Mouse (Mus musculus) kidney, embryonic 16.5 days (tissue): ENCODE data around the gene Fam229a. TPM values are rescaled to one million over a fixed set of nuclear protein-coding genes. Genes with fewer than 3 reads are reported as not detected.
A peak's percentile ranks its signal among the peaks of the same experiment; 100 is the strongest.
"Not testable (repeated sequence)": the region's sequence is repeated elsewhere in the genome, so short reads cannot be mapped to it uniquely, and the experiment has no call there.

Experiments used
- ATAC-seq: fragments of 200-750 bp; cut with Nextera tagmentation; 2 replicates; pipeline ENCODE4 v1.8.0; 2017; ENCODE audit warnings: moderate TSS enrichment; ENCODE audit not compliant: low FRiP score, low TSS enrichment
- H3K27ac ChIP-seq: fragments of 300-500 bp; sonication (generic); 2 replicates; pipeline ENCODE4 v1.5.1; 2014; ENCODE audit warnings: low read length
- H3K27me3 ChIP-seq: fragments of 300-500 bp; sonication (generic); 2 replicates; pipeline ENCODE4 v1.6.1; 2014; ENCODE audit warnings: low read length, control low read depth, mixed read lengths; ENCODE audit not compliant: insufficient read depth
- H3K36me3 ChIP-seq: fragments of 300-500 bp; sonication (generic); 2 replicates; pipeline ENCODE4 v1.6.1; 2014; ENCODE audit warnings: low read length, control low read depth, mixed read lengths; ENCODE audit not compliant: insufficient read depth
- H3K4me1 ChIP-seq: fragments of 300-500 bp; sonication (generic); 2 replicates; pipeline ENCODE4 v1.6.1; 2014; ENCODE audit warnings: low read length, control low read depth, mixed read lengths; ENCODE audit not compliant: insufficient read depth
- H3K4me2 ChIP-seq: fragments of 300-500 bp; sonication (generic); replicated peaks from 2 replicates; pipeline ENCODE4 v1.6.1; 2014; ENCODE audit warnings: low read depth, low read length
- H3K4me3 ChIP-seq: fragments of 300-500 bp; sonication (generic); 2 replicates; pipeline ENCODE4 v1.5.1; 2014; ENCODE audit warnings: mild to moderate bottlenecking, low read length
- H3K9ac ChIP-seq: fragments of 300-500 bp; sonication (generic); replicated peaks from 2 replicates; pipeline ENCODE4 v1.6.1; 2014; ENCODE audit warnings: low read length
- H3K9me3 ChIP-seq: fragments of 300-500 bp; sonication (generic); 2 replicates; pipeline ENCODE4 v1.6.1; 2016; ENCODE audit warnings: low read length, control low read depth
- WGBS: fragments of 180-500 bp; shearing (Covaris S2); extraction: QIAGEN DNeasy Blood & Tissue Kit; methylation state at CpG from one replicate; pipeline ENCODE4 v1.1.7; 2014; 5-methylcytosine and 5-hydroxymethylcytosine counted together
- polyA plus RNA-seq: library from polyadenylated mRNA; unstranded; fragments of >200 nt; fragmentation: Nextera tagmentation; extraction: Ambion mirVana; gene quantifications from 2 replicates; pipeline ENCODE4 v1.2.1, GENCODE M21; 2015

The Fam229a gene
- polyA plus RNA-seq, 1 experiment from 2014 or later = not detected

- ATAC-seq = peak; percentile 46; the same call in 1 of the 2 replicates
- Histone ChIP-seq H3K27me3 (no peaks in the 10 kb centered on the region), H3K9ac (peak overlapping the region; percentile 100), H3K9me3 (no peaks in the 10 kb centered on the region), H3K27ac (peak overlapping the region; percentile 93), H3K36me3 (peaks cover 30% of the 10 kb centered on the region), H3K4me3 (peak overlapping the region; percentile 82), H3K4me1 (peaks cover 21% of the 10 kb centered on the region), H3K4me2 (peak overlapping the region; percentile 73)
- WGBS = 0% methylated on average over 34 of the region's 35 CpGs
Measured at GRCm38 (mm10) chr4:129514300-129514898, 23.4 kb downstream of the Fam229a start.

GRCm38 (mm10) chr4:129516925-129517324 is 25.9 kb downstream of the Fam229a start:
- Histone ChIP-seq H3K4me3 (no peak overlapping the region), H3K27me3 (no peaks in the 10 kb centered on the region), H3K4me2 (no peak overlapping the region), H3K9ac (peak overlapping the region; percentile 35; the same call in 1 of the 2 replicates), H3K4me1 (peaks cover 21% of the 10 kb centered on the region), H3K9me3 (no peaks in the 10 kb centered on the region), H3K27ac (peak overlapping the region; percentile 86), H3K36me3 (peaks cover 52% of the 10 kb centered on the region)
- peak; percentile 24; the same call in 1 of the 2 replicates for ATAC-seq
- 42% methylated on average over 2 of the region's 2 CpGs for WGBS

- 83% methylated on average over 8 of the region's 8 CpGs for WGBS
Measured at GRCm38 (mm10) chr4:129518519-129518918, 27.5 kb downstream of the Fam229a start.

DNA sequence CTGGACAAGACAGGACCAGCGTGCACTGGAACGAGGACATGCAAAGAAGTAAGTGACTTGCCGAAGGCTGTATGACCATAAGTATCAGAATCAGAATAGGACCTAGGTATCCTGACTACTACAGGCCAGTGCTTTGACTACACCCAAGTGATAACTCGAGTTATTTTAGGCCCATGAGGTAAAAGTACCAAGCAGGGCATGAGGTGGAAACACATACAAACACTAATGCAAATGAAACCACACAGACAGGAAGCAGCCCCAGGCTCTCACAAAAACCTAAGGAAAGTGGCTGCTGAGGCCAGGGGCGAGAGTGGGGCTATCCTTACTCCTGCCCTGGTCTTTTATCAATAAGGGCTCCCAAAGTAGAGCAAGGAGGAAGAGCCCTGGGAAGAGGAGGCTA is 34.3 kb downstream of the Fam229a start:
- no peaks in the 10 kb centered on the region for H3K4me1 ChIP-seq
- H3K4me2 ChIP-seq = no peak overlapping the region
- H3K9me3 ChIP-seq = no peaks in the 10 kb centered on the region
- no peaks in the 10 kb centered on the region for H3K27me3 ChIP-seq
- ATAC-seq = no peak
- H3K27ac ChIP-seq = no peak overlapping the region
- no peak overlapping the region for H3K4me3 ChIP-seq
- no peak overlapping the region for H3K9ac ChIP-seq
- H3K36me3 ChIP-seq = peaks cover 83% of the 10 kb centered on the region
- WGBS = 90% methylated on average over 5 of the region's 5 CpGs

More at GRCm38 (mm10) chr4:129518519-129518918, 27.5 kb downstream of the Fam229a start:
- H3K36me3 ChIP-seq = peaks cover 68% of the 10 kb centered on the region
- no peak overlapping the region for H3K27ac ChIP-seq
- H3K9me3 ChIP-seq = no peaks in the 10 kb centered on the region
- no peak overlapping the region for H3K4me3 ChIP-seq
- no peak for ATAC-seq
- no peaks in the 10 kb centered on the region for H3K27me3 ChIP-seq
- no peak overlapping the region for H3K9ac ChIP-seq
- H3K4me1 ChIP-seq = peaks cover 15% of the 10 kb centered on the region
- no peak overlapping the region for H3K4me2 ChIP-seq

- Histone ChIP-seq H3K4me2 (no peak overlapping the region), H3K36me3 (peaks cover 84% of the 10 kb centered on the region), H3K9ac (no peak overlapping the region), H3K9me3 (no peaks in the 10 kb centered on the region), H3K4me1 (no peaks in the 10 kb centered on the region), H3K27ac (no peak overlapping the region), H3K4me3 (no peak overlapping the region), H3K27me3 (no peaks in the 10 kb centered on the region)
- no peak for ATAC-seq
- 62% methylated on average over 3 of the region's 3 CpGs for WGBS
Measured at GRCm38 (mm10) chr4:129525889-129526288, 34.9 kb downstream of the Fam229a start.

DNA sequence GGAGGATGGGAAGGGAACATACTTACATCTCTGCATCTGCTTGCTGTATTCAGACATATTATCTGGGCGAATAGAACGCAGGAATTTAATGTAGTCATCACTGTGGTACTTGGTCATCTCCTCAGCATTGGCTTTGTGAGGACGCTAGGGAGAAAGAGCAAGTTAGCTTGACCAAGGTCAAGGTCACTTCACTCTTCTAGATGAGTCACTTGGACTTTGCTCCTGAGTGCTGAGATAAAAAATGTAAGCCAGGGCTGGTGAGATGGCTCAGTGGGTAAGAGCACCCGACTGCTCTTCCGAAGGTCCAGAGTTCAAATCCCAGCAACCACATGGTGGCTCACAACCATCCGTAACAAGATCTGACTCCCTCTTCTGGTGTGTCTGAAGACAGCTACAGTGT is 37.9 kb downstream of the Fam229a start:
- not testable (repeated sequence) for H3K4me3 ChIP-seq, H3K9ac ChIP-seq, H3K27me3 ChIP-seq, ATAC-seq, H3K27ac ChIP-seq, H3K4me2 ChIP-seq, H3K9me3 ChIP-seq, H3K4me1 ChIP-seq
- peaks cover 75% of the 10 kb centered on the region for H3K36me3 ChIP-seq
- 89% methylated on average over 5 of the region's 6 CpGs for WGBS

DNA sequence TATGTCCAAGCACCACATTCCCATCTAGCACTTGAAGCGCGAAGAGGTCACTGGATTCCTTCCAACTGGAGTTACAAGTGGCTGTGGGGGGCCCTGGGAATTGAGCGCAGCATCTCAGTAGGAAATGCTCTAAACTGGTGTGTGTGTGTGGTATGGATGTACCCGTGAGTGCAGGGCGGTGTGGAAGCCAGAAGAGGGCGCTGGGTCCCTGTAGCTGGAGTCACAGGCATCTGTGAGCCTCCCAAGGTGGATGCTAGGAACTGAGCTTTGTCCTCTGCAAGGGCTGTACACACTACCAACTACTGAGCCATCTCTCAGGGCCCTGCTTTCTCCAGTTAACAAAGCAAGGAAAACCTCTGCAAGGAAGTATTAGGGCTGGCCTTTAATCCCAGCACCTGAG is 49.0 kb downstream of the Fam229a start:
- Histone ChIP-seq H3K27me3 (no peaks in the 10 kb centered on the region), H3K4me2 (no peak overlapping the region), H3K9ac (no peak overlapping the region; the same call in 1 of the 2 replicates), H3K36me3 (peaks cover 11% of the 10 kb centered on the region; the same call in 1 of the 2 replicates), H3K27ac (no peak overlapping the region), H3K4me3 (no peak overlapping the region), H3K9me3 (no peaks in the 10 kb centered on the region), H3K4me1 (peaks cover 15% of the 10 kb centered on the region)
- WGBS = 91% methylated on average over 6 of the region's 6 CpGs
- no peak for ATAC-seq

Other genes starting within 250 kb of the Fam229a start
- 9.3 and 10.4 TPM in 2 replicates for gene C77080, start 229.8 kb upstream of the Fam229a start, polyA plus RNA-seq
- gene Sync, start 203.6 kb upstream of the Fam229a start, polyA plus RNA-seq = 1.2 and 1.3 TPM in 2 replicates
- 383 and 405 TPM in 2 replicates for gene Rbbp4, start 155.8 kb upstream of the Fam229a start, polyA plus RNA-seq
- 44.4 and 45.1 TPM in 2 replicates for gene Zbtb8os, start 155.5 kb upstream of the Fam229a start, polyA plus RNA-seq
- gene Zbtb8a, start 113.1 kb upstream of the Fam229a start, polyA plus RNA-seq = 17.2 and 18.4 TPM in 2 replicates
- 5.7 and 5.8 TPM in 2 replicates for gene Zbtb8b, start 50.3 kb upstream of the Fam229a start, polyA plus RNA-seq
- 31.8 and 33.6 TPM in 2 replicates for gene Bsdc1, start 29.6 kb upstream of the Fam229a start, polyA plus RNA-seq
- gene Tssk3, start 168 bp upstream of the Fam229a start, polyA plus RNA-seq = not detected in 2 replicates
- 761 and 859 TPM in 2 replicates for gene Marcksl1, start 22.4 kb downstream of the Fam229a start, polyA plus RNA-seq
- 285 and 304 TPM in 2 replicates for gene Hdac1, start 51.5 kb downstream of the Fam229a start, polyA plus RNA-seq
- gene Lck, start 82.5 kb downstream of the Fam229a start, polyA plus RNA-seq = 10.8 and 13.0 TPM in 2 replicates
- gene Fam167b, start 87.4 kb downstream of the Fam229a start, polyA plus RNA-seq = 35.9 and 37.8 TPM in 2 replicates
- 296 and 307 TPM in 2 replicates for gene Eif3i, start 109.5 kb downstream of the Fam229a start, polyA plus RNA-seq
- 216 and 221 TPM in 2 replicates for gene Tmem234, start 109.5 kb downstream of the Fam229a start, polyA plus RNA-seq
- 2.6 and 3.2 TPM in 2 replicates for gene Dcdc2b, start 123.1 kb downstream of the Fam229a start, polyA plus RNA-seq
- gene Iqcc, start 127.9 kb downstream of the Fam229a start, polyA plus RNA-seq = 34.8 and 38.2 TPM in 2 replicates
- gene Ccdc28b, start 132.8 kb downstream of the Fam229a start, polyA plus RNA-seq = 64.1 and 71.7 TPM in 2 replicates
- gene Txlna, start 149.9 kb downstream of the Fam229a start, polyA plus RNA-seq = 89.5 and 94.4 TPM in 2 replicates
- gene Kpna6, start 181.6 kb downstream of the Fam229a start, polyA plus RNA-seq = 19.9 and 21.3 TPM in 2 replicates
- gene Tmem39b, start 205.6 kb downstream of the Fam229a start, polyA plus RNA-seq = 20.6 and 21.7 TPM in 2 replicates